Mouse (Mus musculus) brain, embryonic 14.5 days (tissue): ENCODE measurements around the gene Fam160a1. TPM values are rescaled to one million over a fixed set of nuclear protein-coding genes. Genes with fewer than 3 reads are reported as not detected.
A peak's percentile ranks its signal among the peaks of the same experiment; 100 is the strongest.

Experiments
- DNase-seq: peaks from one replicate; pipeline ENCODE4 v3.0.0-alpha.2; 2011; ENCODE audit warnings: low read depth
- CTCF ChIP-seq: fragments of 200-500 bp; IDR thresholded peaks from 2 replicates; pipeline ENCODE4 v1.5.1; 2012; ENCODE audit warnings: inconsistent platforms, mild to moderate bottlenecking, moderate library complexity, borderline replicate concordance; ENCODE audit not compliant: insufficient read depth, insufficient read length; ENCODE audit errors: extremely low read depth
- POLR2A ChIP-seq: fragments of 200-500 bp; IDR thresholded peaks from 2 replicates; pipeline ENCODE4 v1.6.1; 2012; ENCODE audit warnings: mild to moderate bottlenecking, inconsistent platforms, borderline replicate concordance; ENCODE audit not compliant: poor library complexity, insufficient read depth, insufficient read length, severe bottlenecking; ENCODE audit errors: extremely low read depth
- polyA plus RNA-seq: library from polyadenylated mRNA; depleted of rRNA; stranded (reverse); fragments of >200 nt; gene quantifications from 2 replicates; pipeline ENCODE4 v1.2.3, GENCODE M21; 2012

Fam160a1 gene
- polyA plus RNA-seq, 1 experiment, result 0.49 TPM

DNA sequence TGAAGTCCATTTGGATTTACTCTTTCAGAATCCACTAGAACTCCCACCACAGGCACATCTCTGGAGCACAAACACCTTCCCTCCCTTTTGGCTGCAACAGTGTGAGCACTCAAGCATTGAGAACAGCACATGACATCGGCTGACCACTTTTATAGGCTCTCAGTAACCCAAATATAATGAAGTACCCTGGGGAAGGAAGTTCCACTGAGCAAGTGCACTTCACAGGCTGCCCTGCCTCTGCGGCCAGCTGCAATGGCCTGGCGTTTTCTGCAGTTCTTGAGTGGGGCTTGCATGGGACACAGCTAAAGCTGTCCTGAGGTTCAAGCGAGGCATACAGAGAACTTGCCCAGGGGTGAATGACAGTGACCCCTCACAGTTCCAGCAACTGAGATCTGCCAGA, 126.0 kb downstream of the Fam160a1 start:
- no peak for DNase-seq
- no peak for TF ChIP-seq POLR2A
- no peak for TF ChIP-seq CTCF

DNA sequence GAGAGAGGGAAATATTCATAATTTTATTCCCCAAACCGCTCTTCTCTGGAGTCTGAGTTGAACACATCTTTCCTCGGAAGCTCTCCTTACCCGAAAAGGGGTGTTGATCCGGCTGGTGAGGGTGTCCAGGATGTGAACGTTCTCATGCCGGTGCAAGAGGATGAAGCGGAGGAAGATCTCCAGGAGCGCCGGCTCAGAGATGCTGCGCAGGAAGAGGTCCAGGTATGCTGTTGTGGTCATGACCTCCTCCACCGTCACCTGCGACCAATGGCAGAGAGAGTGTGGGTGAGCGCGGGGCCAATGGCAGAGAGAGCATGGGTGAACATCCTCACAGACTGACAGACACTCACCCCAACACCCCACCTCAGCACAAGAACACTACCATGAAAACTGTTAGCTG, 128.8 kb downstream of the Fam160a1 start:
- DNase-seq, result no peak
- TF ChIP-seq CTCF (no peak), POLR2A (no peak)

DNA sequence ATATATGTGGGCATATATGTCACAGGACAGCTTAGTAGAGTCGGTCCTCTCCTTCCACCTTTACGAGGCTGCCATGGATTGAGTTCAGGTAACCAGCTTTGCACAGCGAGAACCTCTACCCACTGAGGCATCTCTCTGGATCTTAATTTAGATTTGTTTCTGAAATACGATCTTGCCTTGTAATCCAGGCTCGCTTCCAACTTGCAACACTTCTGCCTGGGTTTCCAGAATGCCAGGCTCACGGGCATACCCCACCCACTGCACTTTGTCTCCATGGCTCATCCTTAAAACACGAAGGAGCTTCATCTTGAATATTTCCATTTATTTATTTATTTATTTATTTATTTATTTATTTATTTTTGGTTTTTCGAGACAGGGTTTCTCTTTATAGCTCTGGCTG, 131.8 kb downstream of the Fam160a1 start:
- TF ChIP-seq POLR2A (no peak), CTCF (no peak)
- DNase-seq, result no peak

- DNase-seq, result no peak
- TF ChIP-seq POLR2A, result no peak
- TF ChIP-seq CTCF, result no peak
These were observed 133.5 kb downstream of the Fam160a1 start for GRCm38 (mm10) chr3:85683618-85684017.

GRCm38 (mm10) chr3:85681136-85681535, 136.0 kb downstream of the Fam160a1 start:
- TF ChIP-seq CTCF, result no peak
- TF ChIP-seq POLR2A, result no peak
- DNase-seq, result peak; percentile 35

DNA sequence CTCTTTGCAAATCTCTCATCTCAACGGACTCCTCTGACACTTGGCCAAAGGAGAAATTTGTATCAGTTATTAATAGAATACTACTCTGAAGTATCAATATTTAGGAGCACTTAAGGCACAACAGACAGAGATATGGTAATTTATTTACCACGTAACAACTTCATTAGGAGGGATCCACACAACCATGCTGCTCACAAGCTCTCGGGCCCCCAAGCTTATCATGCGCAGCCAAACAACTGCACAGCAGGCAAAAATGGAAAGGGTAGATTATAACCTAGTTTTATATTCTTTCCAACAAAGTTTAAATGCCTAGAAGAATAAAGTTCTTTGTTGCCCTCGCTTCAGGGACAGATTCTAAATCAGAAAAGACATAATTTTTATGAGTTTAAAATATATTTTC, 137.1 kb downstream of the Fam160a1 start:
- no peak for TF ChIP-seq CTCF
- no peak for TF ChIP-seq POLR2A
- no peak for DNase-seq

- TF ChIP-seq CTCF (no peak), POLR2A (no peak)
- no peak for DNase-seq
These were observed 137.7 kb downstream of the Fam160a1 start for GRCm38 (mm10) chr3:85679312-85679933.

DNA sequence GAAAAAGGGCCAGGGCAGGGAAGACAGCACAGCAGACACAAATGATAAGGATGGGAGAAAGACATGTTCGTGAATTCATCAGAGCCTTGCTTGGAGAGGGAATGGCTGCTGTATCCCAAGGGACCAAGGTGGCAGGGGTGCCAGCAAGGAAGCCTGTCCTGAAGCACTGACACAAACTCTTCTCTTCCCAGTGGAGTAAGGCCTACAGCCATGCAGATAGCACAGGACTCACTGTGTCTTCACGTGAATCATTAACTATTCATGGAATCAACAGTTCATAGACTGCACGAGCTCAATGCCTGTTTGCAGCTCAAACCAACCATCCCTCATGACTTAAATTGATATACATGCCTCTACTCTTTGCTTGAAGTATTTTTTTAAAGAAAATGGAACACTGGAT, 139.1 kb downstream of the Fam160a1 start:
- TF ChIP-seq POLR2A (no peak), CTCF (no peak)
- no peak for DNase-seq

- no peak for DNase-seq
- no peak for TF ChIP-seq POLR2A
- no peak for TF ChIP-seq CTCF
These were observed 140.0 kb downstream of the Fam160a1 start for GRCm38 (mm10) chr3:85677133-85677532.

DNA sequence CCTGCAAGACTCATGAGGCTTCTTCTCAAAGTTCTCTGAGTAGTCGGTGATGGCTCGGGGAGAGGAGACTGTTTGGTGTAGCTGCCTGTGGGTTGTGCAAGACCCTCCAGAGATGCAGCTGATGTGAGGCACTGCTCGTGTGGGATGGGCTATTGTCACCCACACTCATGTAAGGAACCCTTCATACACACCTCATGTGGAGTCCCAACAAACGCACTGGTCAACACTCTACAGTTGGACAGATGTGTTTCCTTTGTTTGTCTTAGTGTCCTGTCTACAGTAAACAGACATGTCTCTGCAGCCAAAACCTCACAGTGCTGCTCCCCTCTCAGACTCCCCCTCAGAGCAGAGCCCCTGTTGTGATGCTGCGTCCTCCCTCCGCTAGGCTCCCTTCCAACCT, 147.2 kb downstream of the Fam160a1 start:
- TF ChIP-seq CTCF (no peak), POLR2A (no peak)
- DNase-seq, result no peak

DNA sequence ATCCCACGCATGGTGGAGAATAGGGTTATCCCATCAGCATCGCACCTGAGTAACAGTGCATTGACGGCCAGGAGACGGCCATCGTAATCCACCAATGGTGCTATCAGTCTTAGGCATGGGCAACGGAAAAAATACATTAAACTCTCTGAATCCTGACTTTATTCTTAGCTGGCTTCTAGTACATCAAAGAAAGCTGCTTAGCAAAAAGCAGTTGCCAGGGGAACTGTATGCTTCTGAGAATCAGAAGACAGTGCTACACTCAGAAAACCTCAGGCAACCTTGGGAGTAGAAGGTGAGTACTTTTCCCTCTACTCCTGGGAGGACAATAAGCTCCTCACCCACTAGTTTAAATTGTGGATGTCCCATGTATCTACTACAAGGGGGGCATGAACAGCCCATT, 149.4 kb downstream of the Fam160a1 start:
- TF ChIP-seq POLR2A, result no peak
- no peak for TF ChIP-seq CTCF
- no peak for DNase-seq

GRCm38 (mm10) chr3:85666736-85667135, 150.4 kb downstream of the Fam160a1 start:
- TF ChIP-seq POLR2A (no peak), CTCF (no peak)
- DNase-seq, result peak; percentile 49

- no peak for DNase-seq
- no peak for TF ChIP-seq POLR2A
- no peak for TF ChIP-seq CTCF
These were observed 150.9 kb downstream of the Fam160a1 start for GRCm38 (mm10) chr3:85666166-85666565.

DNA sequence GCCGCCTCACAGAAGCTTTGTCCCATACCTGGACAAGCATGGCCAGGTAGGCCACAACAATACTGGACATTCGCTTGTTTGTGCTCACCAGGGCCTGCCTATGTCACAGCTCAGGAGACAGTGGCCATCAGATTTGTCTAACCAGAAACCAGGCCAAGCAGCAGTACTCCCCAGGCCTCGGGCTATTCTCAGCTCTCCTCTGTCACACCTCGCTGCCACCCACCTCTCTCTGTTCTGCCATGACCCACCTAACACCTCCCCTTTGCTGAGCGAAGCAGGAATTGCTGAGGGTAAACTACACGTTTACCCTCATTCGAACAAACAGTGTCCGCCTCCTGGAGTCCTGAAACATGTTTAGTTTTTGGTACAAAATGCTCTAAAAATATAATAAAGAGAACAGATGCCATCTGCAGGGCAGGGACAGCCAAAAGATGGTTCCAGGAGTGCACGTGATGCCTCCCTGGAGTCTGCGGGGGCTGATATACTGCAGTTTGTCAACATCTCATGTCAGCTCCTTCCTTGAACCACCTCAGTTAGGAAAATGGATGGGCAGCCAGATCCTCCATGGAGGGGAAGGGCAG, 152.4 kb downstream of the Fam160a1 start:
- DNase-seq, result no peak
- no peak for TF ChIP-seq POLR2A
- TF ChIP-seq CTCF, result no peak
